Mouse (Mus musculus): ENCODE data around the gene Pigv.

Gene Pigv

DNA sequence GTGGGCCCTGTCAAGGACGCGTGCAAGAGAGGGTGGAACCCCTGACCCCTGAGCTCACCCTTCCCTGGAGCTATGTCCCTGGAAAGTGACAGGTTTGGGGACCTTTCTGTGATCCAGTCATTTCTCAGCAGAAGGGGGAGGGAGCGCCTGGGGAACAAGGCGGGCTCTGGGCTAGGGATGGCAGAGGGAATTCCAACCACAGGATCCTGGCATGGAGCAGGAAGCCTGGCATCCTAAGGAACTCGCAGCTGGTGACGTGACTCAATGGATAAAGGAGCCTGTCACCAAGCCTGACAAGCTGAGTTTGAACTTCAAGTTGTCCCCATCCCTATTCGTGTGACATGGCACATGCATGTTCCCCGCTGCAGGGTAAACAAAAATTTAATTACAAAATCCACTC, 59.4 kb downstream of the Pigv start:
- no peak for DNase-seq

DNA sequence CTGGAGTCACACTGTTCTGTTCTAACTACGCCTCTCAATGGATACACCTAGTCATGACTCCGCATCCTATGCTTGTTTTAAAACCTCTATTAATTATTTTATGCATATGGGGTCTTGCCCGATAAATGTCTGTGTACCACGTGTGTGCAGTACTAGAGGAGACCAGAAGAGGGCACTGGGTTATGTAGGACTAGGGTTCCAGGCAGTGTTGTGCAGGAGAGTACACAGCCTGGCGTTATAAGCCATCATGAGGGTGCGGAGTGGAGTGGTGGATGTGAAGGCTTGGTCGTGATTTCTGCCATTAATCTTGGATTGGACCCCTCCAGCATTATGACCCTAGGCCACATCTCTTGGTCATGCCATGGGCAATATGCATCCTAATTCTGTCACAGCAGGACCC, 60.0 kb downstream of the Pigv start:
- DNase-seq: no peak

DNA sequence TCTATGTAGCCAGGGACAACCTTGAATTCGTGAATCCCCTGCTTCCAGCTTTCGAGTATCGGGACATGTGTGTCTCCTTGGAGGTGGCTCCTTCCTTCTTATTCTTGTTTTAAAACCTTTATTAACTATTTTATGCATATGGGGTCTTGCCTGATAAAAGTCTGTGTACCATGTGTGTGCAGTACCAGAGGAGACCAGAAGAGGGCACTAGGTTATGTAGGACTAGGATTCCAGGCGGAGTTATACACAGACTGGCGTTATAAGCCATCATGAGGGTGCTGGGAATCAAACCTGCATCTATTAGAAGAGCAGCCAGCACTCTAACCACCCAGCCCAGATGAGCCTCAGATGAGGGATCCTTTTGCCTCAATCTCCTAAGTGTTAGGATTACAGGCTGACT, 60.6 kb downstream of the Pigv start:
- no peak for DNase-seq
